Mouse (Mus musculus): ENCODE results near the gene Grxcr1. TPM values are rescaled to one million over a fixed set of nuclear protein-coding genes. Genes with fewer than 3 reads are reported as not detected.

Grxcr1 gene
- not detected in 2 replicates for polyA plus RNA-seq (2012; rRNA removed)

DNA sequence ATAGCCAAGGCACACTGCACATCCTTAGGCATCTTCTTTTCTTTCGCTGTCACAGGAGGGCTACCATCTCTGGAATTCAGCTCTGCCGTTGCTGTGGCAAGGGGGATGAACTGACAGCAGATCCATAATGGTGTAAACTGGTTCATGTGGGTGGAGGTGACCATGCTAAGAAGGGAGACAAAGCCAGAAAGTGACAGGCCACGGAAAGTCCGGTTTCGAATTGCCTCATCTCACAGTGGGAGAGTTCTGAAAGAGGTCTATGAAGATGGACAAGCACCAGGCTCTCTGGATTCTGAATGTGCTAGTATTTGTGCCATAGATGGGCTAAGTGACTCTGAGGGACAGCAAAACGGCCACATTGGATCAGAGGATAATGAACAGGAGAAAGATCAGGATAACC, at the start of gene Grxcr1:
Gene Grxcr1 (plus strand): TSS at position 92 of the 400 bp plus-strand sequence.

Other genes starting within 250 kb of the Grxcr1 start
- gene Atp8a1, start 184.4 kb upstream of the Grxcr1 start, polyA plus RNA-seq (2012; rRNA removed), result 15.9 and 25.7 TPM in 2 replicates
- not detected in 2 replicates for gene Gm5108, start 90.2 kb upstream of the Grxcr1 start, polyA plus RNA-seq (2012; rRNA removed)
- not detected in 2 replicates for gene Gm21905, start 85.4 kb upstream of the Grxcr1 start, polyA plus RNA-seq (2012; rRNA removed)